Mouse (Mus musculus) layer of hippocampus, postnatal 10 days (tissue): ENCODE measurements around the gene Cenpp. TPM values are rescaled to one million over a fixed set of nuclear protein-coding genes. Genes with fewer than 3 reads are reported as not detected.

ENCODE experiments used
- DNase-seq, 2 experiments: peaks; one replicate each; pipeline ENCODE4 v3.0.0; 2021; ENCODE audit warnings: low spot score in 2 of 2
- total RNA-seq, 2 experiments: library from RNA; stranded (reverse); gene quantifications; 2 replicates each; pipeline ENCODE4 v1.2.3; 2021

The Cenpp gene
- total RNA-seq, 2 experiments from 2014 or later, result 1.3 to 1.8 TPM

GRCm38 (mm10) chr13:49466393-49467075, 186.1 kb downstream of the Cenpp start:
- no peak for DNase-seq

- no peak for DNase-seq
Measured at GRCm38 (mm10) chr13:49465875-49466274, 186.7 kb downstream of the Cenpp start.

- DNase-seq, result no peak
Measured at GRCm38 (mm10) chr13:49462921-49463320, 189.7 kb downstream of the Cenpp start.

GRCm38 (mm10) chr13:49461458-49462132, 191.0 kb downstream of the Cenpp start:
- no peak for DNase-seq

- DNase-seq, result no peak
Measured at GRCm38 (mm10) chr13:49460692-49461414, 191.7 kb downstream of the Cenpp start.

- DNase-seq, result no peak
Measured at GRCm38 (mm10) chr13:49460276-49460675, 192.3 kb downstream of the Cenpp start.

GRCm38 (mm10) chr13:49449318-49449749, 203.3 kb downstream of the Cenpp start:
- DNase-seq, result peak; percentile 89 to 91

- no peak for DNase-seq
Measured at GRCm38 (mm10) chr13:49444451-49444850, 208.1 kb downstream of the Cenpp start.

- DNase-seq, result no peak
Measured at GRCm38 (mm10) chr13:49436170-49436569, 216.4 kb downstream of the Cenpp start.

GRCm38 (mm10) chr13:49435745-49436144, 216.8 kb downstream of the Cenpp start:
- DNase-seq, result no peak

GRCm38 (mm10) chr13:49433268-49434029, 219.1 kb downstream of the Cenpp start:
- no peak for DNase-seq

GRCm38 (mm10) chr13:49430529-49430928, 222.1 kb downstream of the Cenpp start:
- no peak for DNase-seq

- no peak for DNase-seq
Measured at GRCm38 (mm10) chr13:49428042-49428675, 224.4 kb downstream of the Cenpp start.

GRCm38 (mm10) chr13:49426736-49427135, 225.8 kb downstream of the Cenpp start:
- no peak for DNase-seq

GRCm38 (mm10) chr13:49421959-49422358, 230.6 kb downstream of the Cenpp start:
- no peak for DNase-seq

- DNase-seq, result no peak
Measured at GRCm38 (mm10) chr13:49421606-49421917, 231.0 kb downstream of the Cenpp start.

- peak; percentile 96 to 97 for DNase-seq
Measured at GRCm38 (mm10) chr13:49420754-49421605, 231.6 kb downstream of the Cenpp start, which contains the start of gene Ippk. TSS of gene Ippk (plus strand) at chr13:49421249.
